Mouse (Mus musculus): ENCODE results near the gene Hoxb2. TPM values are rescaled to one million over a fixed set of nuclear protein-coding genes. Genes with fewer than 3 reads are reported as not detected.
A peak's percentile ranks its signal among the peaks of the same experiment; 100 is the strongest.

Gene Hoxb2
- polyA plus RNA-seq, 1 experiment from 2014 or later: 45.2 TPM

DNA sequence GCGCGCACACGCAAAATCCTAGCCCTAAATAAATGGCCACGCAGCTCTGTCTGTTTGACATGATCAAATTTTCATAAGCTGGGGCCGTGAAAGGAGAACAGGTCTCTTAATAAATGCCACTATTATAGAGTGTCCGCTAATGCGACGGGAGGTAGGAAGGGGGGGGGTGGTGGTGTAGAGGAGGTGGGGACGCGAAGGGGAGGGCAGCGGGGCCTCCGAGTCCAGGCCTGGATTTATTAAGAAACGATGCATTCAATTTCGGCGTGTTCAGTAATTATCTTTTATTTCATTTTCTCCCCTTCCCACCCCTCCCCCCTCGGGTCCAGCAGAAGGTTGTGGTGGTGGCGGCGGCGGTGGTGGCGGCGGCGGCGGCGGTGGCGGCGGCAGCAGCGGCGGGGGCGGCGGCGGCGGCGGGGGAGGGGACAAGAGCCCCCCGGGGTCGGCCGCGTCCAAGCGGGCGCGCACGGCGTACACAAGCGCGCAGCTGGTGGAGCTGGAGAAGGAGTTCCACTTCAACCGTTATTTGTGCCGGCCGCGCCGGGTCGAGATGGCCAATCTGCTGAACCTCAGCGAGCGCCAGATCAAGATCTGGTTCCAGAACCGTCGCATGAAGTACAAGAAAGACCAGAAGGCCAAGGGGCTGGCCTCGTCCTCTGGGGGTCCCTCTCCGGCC, 5.0 kb upstream of the Hoxb2 start:
- H3K4me3 ChIP-seq (ENCODE audit: low read depth, low read length): peak overlapping the region; percentile 59
- H3K9me3 ChIP-seq (ENCODE audit: control insufficient read depth, low read length): no peaks in the 10 kb centered on the region
- peak overlapping the region; percentile 100 for H3K4me2 ChIP-seq (ENCODE audit: low read depth, low read length)
- H3K36me3 ChIP-seq (ENCODE audit: control insufficient read depth, insufficient read depth, low read length): peaks cover 27% of the 10 kb centered on the region
- under 1% methylated on average over 42 of the region's 56 CpGs for WGBS
- H3K27me3 ChIP-seq (ENCODE audit: control insufficient read depth, insufficient read depth, low read length): no peaks in the 10 kb centered on the region
- peak overlapping the region; percentile 100 for H3K9ac ChIP-seq (replicated peaks; ENCODE audit: low read depth, low read length)
- H3K4me1 ChIP-seq (ENCODE audit: control insufficient read depth, insufficient read depth, low read length): peaks cover 82% of the 10 kb centered on the region
- peak overlapping the region; percentile 100 for H3K27ac ChIP-seq (ENCODE audit: low read depth, low read length)
- no peak for ATAC-seq (ENCODE audit: low read depth)

DNA sequence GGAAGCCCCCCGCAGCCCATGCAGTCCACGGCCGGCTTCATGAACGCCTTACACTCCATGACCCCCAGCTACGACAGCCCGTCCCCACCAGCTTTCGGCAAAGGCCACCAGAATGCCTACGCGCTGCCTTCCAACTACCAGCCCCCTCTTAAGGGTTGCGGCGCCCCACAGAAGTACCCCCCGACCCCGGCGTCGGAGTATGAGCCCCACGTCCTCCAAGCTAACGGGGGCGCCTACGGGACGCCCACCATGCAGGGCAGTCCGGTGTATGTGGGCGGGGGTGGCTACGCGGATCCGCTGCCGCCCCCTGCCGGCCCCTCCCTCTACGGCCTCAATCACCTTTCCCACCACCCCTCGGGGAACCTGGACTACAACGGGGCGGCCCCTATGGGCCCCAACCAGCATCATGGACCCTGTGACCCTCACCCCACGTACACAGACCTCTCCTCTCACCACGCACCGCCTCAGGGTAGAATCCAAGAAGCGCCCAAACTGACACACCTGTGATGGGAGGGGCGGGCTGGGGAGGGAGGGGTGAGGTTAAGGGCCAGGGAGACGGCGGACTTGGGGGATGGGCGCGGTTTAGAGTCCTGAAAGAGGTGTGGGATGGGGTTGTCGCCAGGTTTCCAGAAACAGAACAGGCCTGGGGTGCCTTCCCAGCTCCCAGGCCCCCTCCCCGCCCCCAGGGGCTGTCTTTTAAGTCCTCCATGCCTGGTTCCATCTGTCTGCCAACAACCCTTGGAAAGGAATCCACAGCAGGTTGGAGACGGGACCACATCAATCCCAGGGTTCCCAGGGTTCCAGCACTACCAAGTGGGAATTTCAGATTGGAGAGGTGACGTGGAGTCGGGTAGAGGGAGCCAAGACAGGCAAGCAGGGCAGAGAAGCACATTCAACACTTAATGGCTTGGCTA, 4.2 kb upstream of the Hoxb2 start:
- Histone ChIP-seq H3K9me3 (ENCODE audit: control insufficient read depth, low read length) (no peaks in the 10 kb centered on the region), H3K4me3 (ENCODE audit: low read depth, low read length) (peak overlapping the region; percentile 59), H3K27me3 (ENCODE audit: control insufficient read depth, insufficient read depth, low read length) (no peaks in the 10 kb centered on the region), H3K36me3 (ENCODE audit: control insufficient read depth, insufficient read depth, low read length) (peaks cover 27% of the 10 kb centered on the region), H3K27ac (ENCODE audit: low read depth, low read length) (peak overlapping the region; percentile 100), H3K4me2 (ENCODE audit: low read depth, low read length) (peak overlapping the region; percentile 100), H3K4me1 (ENCODE audit: control insufficient read depth, insufficient read depth, low read length) (peaks cover 87% of the 10 kb centered on the region), H3K9ac (replicated peaks; ENCODE audit: low read depth, low read length) (peak overlapping the region; percentile 100)
- 2% methylated on average over 39 of the region's 45 CpGs for WGBS
- ATAC-seq (ENCODE audit: low read depth): no peak

DNA sequence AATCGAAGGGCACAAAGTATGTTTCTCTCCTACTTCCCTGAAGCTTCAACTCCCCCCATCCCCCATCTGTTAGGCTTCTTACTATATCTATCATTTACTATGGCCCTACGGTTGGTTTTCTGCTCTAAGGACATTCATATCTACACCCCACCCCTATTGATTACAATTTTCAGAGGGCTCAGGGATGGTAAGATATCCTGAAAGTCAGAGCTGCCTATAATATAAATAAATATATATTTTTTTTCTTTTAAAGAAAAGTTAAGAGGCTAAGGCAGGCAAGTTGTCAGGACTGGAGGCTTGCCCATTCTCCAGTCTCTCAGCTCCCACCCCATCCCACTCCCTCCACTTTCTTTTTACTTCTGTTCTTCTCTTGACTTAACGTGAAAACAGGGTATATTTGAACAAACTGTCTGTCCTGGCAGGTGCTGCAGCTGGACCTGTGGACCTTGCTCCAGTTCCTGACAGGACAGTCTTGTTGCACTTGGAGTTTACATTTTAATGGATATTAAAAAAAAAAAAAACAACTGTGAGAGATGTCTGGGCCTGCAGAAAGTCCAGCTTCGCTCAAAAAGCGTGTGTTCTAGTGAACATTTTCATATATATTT, 3.3 kb upstream of the Hoxb2 start:
- Histone ChIP-seq H3K4me1 (ENCODE audit: control insufficient read depth, insufficient read depth, low read length) (peaks cover 84% of the 10 kb centered on the region), H3K4me2 (ENCODE audit: low read depth, low read length) (peak overlapping the region; percentile 100; the same call in 1 of the 2 replicates), H3K36me3 (ENCODE audit: control insufficient read depth, insufficient read depth, low read length) (peaks cover 21% of the 10 kb centered on the region), H3K4me3 (ENCODE audit: low read depth, low read length) (peak overlapping the region; percentile 59; the same call in 1 of the 2 replicates), H3K27me3 (ENCODE audit: control insufficient read depth, insufficient read depth, low read length) (no peaks in the 10 kb centered on the region), H3K27ac (ENCODE audit: low read depth, low read length) (peak overlapping the region; percentile 100), H3K9ac (replicated peaks; ENCODE audit: low read depth, low read length) (peak overlapping the region; percentile 100), H3K9me3 (ENCODE audit: control insufficient read depth, low read length) (no peaks in the 10 kb centered on the region)
- 25% methylated on average over 5 of the region's 5 CpGs for WGBS
- no peak for ATAC-seq (ENCODE audit: low read depth)

DNA sequence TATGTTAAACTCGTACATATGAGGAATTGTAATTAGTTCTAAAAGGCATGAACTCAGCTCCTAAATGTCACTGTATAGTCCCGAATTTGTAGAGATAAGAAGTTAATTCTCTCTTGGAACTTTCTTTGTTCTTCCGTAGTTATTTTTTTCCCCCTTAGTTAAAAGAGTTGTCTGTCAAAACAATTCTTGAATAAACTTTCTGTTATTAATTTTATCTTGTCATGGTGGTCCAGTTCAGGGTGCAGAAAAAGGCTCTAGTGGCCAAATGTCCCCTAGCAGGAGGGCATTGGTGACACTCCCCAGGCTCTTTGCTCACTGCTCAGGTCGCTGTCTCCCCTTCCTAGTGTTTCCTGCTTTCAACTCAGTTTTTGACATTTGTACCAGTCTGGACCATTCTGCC, 2.6 kb upstream of the Hoxb2 start:
- Histone ChIP-seq H3K4me1 (ENCODE audit: control insufficient read depth, insufficient read depth, low read length) (peaks cover 79% of the 10 kb centered on the region), H3K9me3 (ENCODE audit: control insufficient read depth, low read length) (no peaks in the 10 kb centered on the region), H3K27me3 (ENCODE audit: control insufficient read depth, insufficient read depth, low read length) (no peaks in the 10 kb centered on the region), H3K4me3 (ENCODE audit: low read depth, low read length) (no peak overlapping the region), H3K4me2 (ENCODE audit: low read depth, low read length) (peak overlapping the region; percentile 46), H3K36me3 (ENCODE audit: control insufficient read depth, insufficient read depth, low read length) (peaks cover 21% of the 10 kb centered on the region), H3K9ac (replicated peaks; ENCODE audit: low read depth, low read length) (peak overlapping the region; percentile 58), H3K27ac (ENCODE audit: low read depth, low read length) (peak overlapping the region; percentile 100)
- no peak for ATAC-seq (ENCODE audit: low read depth)
- 3% methylated on average over 4 of the region's 4 CpGs for WGBS

DNA sequence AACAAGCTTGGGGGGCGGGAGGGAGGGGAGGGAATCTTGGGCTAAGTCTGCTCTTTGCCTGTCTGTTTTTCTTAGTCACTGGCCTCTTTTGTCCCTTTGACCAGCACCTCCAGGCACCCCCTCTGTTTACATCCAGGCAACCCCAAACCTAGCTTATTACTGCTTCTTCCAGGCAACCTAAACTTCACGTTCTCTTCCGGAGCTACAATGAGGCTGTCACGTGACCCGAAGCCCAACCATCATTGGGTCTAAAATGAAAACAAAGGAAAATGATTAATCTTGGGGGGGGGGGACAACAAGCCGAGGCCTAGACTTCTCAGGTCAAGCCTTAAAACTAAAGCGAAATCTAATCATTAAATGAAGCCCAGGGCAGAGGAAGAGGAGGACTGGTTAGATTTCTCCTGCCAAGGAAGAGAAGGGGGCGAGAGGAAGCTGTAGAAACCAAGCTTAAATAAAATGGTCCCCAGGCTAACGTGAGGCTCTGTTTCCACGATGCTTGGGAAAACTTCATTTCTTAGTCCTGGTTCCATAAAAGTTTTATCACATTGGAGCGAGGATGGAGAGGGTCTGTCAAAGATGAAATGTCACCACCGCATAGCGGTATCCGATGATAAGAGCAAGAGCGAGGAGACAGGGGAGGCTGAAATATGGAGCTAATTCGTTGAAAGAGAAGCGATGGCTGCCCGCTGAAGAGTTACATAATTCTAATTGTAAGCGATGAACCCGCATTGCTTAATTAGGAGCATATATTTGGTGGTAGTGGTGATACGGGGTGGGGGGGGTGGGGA, 2.0 kb upstream of the Hoxb2 start:
- 4% methylated on average over 21 of the region's 21 CpGs for WGBS
- Histone ChIP-seq H3K9me3 (ENCODE audit: control insufficient read depth, low read length) (no peaks in the 10 kb centered on the region), H3K9ac (replicated peaks; ENCODE audit: low read depth, low read length) (peak overlapping the region; percentile 58), H3K4me2 (ENCODE audit: low read depth, low read length) (peak overlapping the region; percentile 46), H3K36me3 (ENCODE audit: control insufficient read depth, insufficient read depth, low read length) (peaks cover 25% of the 10 kb centered on the region), H3K4me3 (ENCODE audit: low read depth, low read length) (peak overlapping the region; percentile 20), H3K27me3 (ENCODE audit: control insufficient read depth, insufficient read depth, low read length) (no peaks in the 10 kb centered on the region), H3K27ac (ENCODE audit: low read depth, low read length) (peak overlapping the region; percentile 100), H3K4me1 (ENCODE audit: control insufficient read depth, insufficient read depth, low read length) (peaks cover 74% of the 10 kb centered on the region)
- ATAC-seq (ENCODE audit: low read depth): no peak

DNA sequence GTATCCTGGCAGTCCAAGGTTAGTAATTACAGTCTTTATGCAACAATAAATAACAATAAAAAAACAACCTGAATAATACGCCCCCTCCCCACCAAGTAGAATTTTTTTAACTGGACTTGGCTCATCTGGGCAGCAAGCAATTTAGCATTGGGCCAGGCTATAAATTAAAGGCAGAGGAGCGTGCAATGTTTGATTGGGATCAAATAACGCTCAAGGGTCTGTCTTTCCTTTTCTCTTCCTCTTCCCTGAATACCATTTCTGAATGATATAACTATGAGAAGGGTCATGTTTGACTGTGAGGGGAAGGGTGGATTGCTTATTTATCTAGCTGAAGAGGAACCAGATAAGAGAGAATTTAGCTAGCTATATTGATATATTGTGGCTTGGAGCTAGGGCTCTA, 1.3 kb upstream of the Hoxb2 start:
- peaks cover 68% of the 10 kb centered on the region for H3K4me1 ChIP-seq (ENCODE audit: control insufficient read depth, insufficient read depth, low read length)
- H3K27ac ChIP-seq (ENCODE audit: low read depth, low read length): peak overlapping the region; percentile 100
- H3K4me3 ChIP-seq (ENCODE audit: low read depth, low read length): peak overlapping the region; percentile 20
- H3K27me3 ChIP-seq (ENCODE audit: control insufficient read depth, insufficient read depth, low read length): no peaks in the 10 kb centered on the region
- no peak for ATAC-seq (ENCODE audit: low read depth)
- H3K9me3 ChIP-seq (ENCODE audit: control insufficient read depth, low read length): no peaks in the 10 kb centered on the region
- H3K9ac ChIP-seq (replicated peaks; ENCODE audit: low read depth, low read length): peak overlapping the region; percentile 58
- H3K36me3 ChIP-seq (ENCODE audit: control insufficient read depth, insufficient read depth, low read length): peaks cover 25% of the 10 kb centered on the region
- peak overlapping the region; percentile 46 for H3K4me2 ChIP-seq (ENCODE audit: low read depth, low read length)
- WGBS: 6% methylated on average over 3 of the region's 3 CpGs

DNA sequence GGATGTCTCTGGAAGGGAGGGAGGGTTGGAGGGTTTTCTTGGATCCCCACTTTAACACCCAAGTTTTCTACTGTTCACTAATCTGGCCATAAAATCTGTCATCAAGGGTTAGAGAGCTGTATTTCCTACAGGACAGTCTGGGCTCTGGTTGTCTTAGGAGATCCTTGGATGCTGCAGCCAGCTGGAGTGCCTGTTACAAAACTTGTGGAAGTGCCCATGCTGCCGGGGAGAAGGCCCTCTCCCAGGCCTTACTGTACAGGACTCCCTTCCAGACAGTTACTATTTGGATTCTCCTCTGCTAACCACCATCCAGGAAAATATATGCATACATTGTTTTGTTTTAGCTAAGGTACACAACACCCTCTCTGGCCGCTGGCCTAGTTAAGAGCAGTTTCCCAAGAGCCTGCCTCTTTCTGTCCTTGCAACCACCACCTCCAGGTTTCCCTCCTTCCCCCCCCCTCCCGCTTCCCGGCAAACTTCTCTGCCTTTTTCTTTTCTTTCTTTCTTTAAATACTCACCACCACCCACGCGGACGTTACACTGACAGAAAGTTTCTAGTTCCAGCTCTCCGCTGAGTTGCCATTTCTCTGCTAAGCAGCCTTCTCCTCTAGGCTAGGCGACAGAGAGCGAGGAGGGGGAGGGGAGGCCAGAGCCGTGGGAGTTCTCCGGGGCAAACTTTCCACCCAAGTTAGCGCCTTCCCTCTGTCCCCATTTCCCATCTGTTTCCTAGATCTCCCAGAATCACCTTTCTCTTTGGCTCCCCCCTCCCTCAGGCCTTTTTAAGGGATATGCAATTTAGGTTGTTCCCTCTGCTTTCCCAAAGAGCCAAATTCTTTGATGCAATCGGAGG, 609 bp upstream of the Hoxb2 start:
- peaks cover 20% of the 10 kb centered on the region for H3K36me3 ChIP-seq (ENCODE audit: control insufficient read depth, insufficient read depth, low read length)
- H3K4me1 ChIP-seq (ENCODE audit: control insufficient read depth, insufficient read depth, low read length): peaks cover 61% of the 10 kb centered on the region
- H3K9me3 ChIP-seq (ENCODE audit: control insufficient read depth, low read length): no peaks in the 10 kb centered on the region
- H3K27ac ChIP-seq (ENCODE audit: low read depth, low read length): peak overlapping the region; percentile 100
- 3% methylated on average over 14 of the region's 14 CpGs for WGBS
- peak overlapping the region; percentile 20; the same call in 1 of the 2 replicates for H3K4me3 ChIP-seq (ENCODE audit: low read depth, low read length)
- ATAC-seq (ENCODE audit: low read depth): no peak
- H3K4me2 ChIP-seq (ENCODE audit: low read depth, low read length): peak overlapping the region; percentile 46
- peak overlapping the region; percentile 58 for H3K9ac ChIP-seq (replicated peaks; ENCODE audit: low read depth, low read length)
- H3K27me3 ChIP-seq (ENCODE audit: control insufficient read depth, insufficient read depth, low read length): no peaks in the 10 kb centered on the region

DNA sequence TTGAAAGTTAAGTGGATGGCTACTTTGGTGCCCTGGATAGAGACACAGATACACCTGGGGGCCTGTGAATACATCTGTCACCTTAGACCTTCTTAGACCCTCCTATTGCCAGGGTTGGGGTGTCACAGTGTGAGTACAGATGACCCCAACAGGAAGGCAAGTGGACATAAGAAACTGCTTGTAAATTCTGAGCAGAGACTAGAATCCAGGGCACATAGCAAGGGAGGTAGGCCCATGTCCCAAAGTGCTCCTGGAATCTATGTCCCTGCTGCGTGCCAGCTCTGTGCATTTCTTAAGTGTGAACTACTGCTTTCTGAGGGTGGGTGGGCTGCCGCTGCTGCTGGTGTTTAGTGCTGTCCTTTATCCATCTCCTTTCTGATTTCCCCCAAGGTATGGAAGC, 466 bp downstream of the Hoxb2 start:
- H3K4me1 ChIP-seq (ENCODE audit: control insufficient read depth, insufficient read depth, low read length): peaks cover 51% of the 10 kb centered on the region
- peaks cover 11% of the 10 kb centered on the region for H3K36me3 ChIP-seq (ENCODE audit: control insufficient read depth, insufficient read depth, low read length)
- WGBS: 5% methylated on average over 2 of the region's 2 CpGs
- no peaks in the 10 kb centered on the region for H3K27me3 ChIP-seq (ENCODE audit: control insufficient read depth, insufficient read depth, low read length)
- H3K4me2 ChIP-seq (ENCODE audit: low read depth, low read length): peak overlapping the region; percentile 97
- no peak for ATAC-seq (ENCODE audit: low read depth)
- H3K27ac ChIP-seq (ENCODE audit: low read depth, low read length): peak overlapping the region; percentile 100
- H3K9ac ChIP-seq (replicated peaks; ENCODE audit: low read depth, low read length): peak overlapping the region; percentile 100
- H3K4me3 ChIP-seq (ENCODE audit: low read depth, low read length): peak overlapping the region; percentile 91
- no peaks in the 10 kb centered on the region for H3K9me3 ChIP-seq (ENCODE audit: control insufficient read depth, low read length)

All from neural tube, embryonic 14.5 days (tissue).